Mouse (Mus musculus) right cerebral cortex, postnatal 36 days (tissue): ENCODE measurements around the gene Ldb2.

Experiments used
- DNase-seq, 2 experiments: peaks; one replicate each; pipeline ENCODE4 v3.0.0; 2022; ENCODE audit warnings: low spot score in 2 of 2, mixed read lengths in 1 of 2

Ldb2 gene

DNA sequence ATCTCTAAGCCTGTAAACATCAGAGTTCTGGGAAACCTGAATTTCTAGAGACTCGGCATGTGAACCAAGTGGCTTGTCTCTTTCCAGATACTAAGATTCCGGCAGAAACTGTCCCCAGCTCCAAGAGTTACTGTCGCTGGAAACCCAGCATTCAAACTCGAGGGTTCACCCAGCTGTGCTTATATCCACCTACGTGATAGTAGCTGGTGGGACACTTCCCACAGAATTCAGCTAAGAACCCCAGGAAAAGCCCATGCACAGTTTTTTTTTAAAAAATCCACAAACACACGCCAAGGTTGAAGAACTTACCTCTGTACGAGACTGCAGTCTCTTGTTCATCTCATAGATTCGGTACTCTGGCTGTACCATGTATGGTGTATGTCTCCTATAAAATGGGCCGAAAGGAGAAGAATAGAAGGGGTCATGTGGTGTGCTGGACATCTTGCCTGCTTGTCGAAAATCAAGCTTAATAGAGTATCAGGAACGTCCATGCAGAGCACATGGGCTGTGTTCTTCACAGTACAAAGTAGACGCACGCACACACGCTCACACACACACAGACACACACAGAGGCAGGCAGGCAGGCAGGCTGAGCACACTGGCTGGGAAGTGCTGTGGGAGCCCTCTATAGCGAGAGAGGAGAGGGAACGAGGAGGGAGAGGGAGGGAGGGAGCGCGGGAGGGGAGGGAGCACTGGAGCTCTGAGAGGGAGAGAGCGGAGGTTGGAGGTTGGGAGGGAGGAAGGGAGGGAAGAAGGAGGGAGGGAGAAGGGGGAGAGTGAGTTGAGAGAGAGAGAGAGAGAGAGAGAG, at the start of gene Ldb2:
Ldb2 (minus strand) TSS at position 628 of the 808 bp plus-strand sequence.
- peak; percentile 56 to 67 for DNase-seq

DNA sequence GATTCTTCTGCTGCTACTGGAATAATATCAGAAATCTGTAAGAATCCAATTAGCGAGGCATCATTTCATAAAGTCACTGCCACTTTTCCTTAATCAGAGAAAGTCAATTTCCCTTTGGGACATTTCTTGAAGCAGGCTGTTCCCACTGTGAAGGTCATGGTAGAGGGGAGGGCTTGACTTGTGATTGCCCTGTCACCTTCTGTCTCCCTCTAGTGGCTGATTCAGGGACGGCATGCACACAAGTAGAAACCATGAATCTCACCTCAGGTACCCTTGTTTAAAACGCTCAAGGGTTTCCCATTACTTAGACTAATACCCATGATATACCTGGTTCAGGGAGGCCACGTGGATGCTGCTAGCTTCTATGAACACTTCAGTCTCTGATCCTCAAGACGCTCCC, 31.8 kb upstream of the Ldb2 start:
- no peak for DNase-seq

DNA sequence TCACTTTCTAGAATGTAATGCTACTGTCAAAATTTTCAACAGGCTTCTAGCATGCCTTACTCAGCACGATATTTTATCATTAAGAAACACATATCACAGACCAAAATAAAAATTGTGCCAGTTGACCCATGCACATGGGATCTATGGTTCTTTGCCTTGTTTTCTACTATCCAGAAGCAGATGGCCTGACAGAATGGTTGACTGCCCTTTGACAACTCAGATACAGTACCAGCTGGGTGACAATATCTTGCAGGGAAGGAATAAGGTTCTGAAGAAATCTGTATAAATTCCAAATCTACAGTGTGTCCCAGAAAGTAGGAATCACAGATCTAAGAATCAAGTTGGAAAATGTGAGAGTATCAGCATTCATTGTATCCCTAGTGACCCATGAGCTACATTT, 16.0 kb upstream of the Ldb2 start:
- no peak for DNase-seq

GRCm38 (mm10) chr5:44805960-44806359, 6.5 kb upstream of the Ldb2 start:
- no peak for DNase-seq

DNA sequence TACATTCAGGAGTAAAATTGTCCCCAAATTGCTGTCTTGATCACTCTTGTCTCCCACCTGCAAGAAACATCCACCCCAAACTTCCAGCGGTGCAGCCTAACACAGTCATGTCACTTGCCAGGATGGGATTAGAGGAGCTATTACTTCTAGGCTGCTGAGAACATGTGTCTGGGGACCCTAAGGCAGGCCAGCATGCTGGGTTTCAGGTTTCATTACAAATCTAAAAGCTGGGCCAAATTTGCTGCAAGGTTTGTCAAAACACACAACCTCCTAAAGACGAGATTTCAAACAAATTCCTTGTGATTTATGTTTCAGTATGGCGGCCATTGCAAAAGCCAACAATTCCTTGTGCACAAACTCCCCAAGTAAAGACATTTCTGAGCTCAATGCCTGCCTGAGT, 1.6 kb upstream of the Ldb2 start:
- no peak for DNase-seq

- DNase-seq = no peak
These were observed 381 bp upstream of the Ldb2 start for GRCm38 (mm10) chr5:44799861-44800260.

- no peak for DNase-seq
These were observed 987 bp downstream of the Ldb2 start for GRCm38 (mm10) chr5:44798493-44798892.

GRCm38 (mm10) chr5:44798056-44798455, 1.4 kb downstream of the Ldb2 start:
- no peak for DNase-seq

DNA sequence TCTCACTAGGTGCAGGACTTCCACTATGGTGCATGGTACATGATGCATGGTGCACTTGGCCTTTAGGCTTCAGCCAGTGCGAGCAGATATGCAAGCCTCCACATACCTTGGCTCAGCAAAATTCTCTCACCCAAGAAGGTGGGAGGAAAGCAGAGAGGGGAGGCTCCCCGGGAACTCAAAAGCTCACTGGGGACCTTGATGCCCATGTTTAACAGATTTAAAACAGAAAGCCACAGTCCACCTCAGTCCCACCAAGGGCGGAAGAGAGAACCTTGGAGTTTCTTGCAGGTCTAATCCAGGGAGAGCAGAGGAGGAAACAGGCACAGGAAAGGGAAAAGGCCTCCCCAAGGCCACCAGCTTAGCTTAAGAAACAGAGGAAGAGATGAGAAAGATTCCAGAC, 14.9 kb downstream of the Ldb2 start:
- DNase-seq = no peak

GRCm38 (mm10) chr5:44779340-44779739, 20.1 kb downstream of the Ldb2 start:
- no peak for DNase-seq

- no peak for DNase-seq
These were observed 31.0 kb downstream of the Ldb2 start for GRCm38 (mm10) chr5:44768472-44768871.

GRCm38 (mm10) chr5:44764911-44765310, 34.6 kb downstream of the Ldb2 start:
- no peak for DNase-seq

DNA sequence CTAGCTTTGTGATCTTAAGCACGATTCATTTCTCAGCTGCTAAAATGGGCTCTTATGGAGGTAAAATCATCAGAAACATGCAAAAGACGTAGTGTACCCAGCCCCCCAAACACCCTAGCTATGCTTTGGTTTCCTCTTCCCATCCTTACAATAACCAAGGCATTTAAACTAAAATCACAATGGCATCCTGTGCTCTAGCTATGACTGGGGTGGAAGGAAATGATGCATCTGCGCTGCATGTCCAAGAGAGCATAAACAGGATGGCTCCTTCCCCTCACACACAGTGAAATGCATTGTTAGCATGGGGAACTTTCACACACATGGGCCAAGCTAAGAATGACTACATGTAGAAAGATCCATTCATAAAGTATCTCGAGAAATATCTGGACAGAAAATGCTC, 40.3 kb downstream of the Ldb2 start:
- DNase-seq = no peak

DNA sequence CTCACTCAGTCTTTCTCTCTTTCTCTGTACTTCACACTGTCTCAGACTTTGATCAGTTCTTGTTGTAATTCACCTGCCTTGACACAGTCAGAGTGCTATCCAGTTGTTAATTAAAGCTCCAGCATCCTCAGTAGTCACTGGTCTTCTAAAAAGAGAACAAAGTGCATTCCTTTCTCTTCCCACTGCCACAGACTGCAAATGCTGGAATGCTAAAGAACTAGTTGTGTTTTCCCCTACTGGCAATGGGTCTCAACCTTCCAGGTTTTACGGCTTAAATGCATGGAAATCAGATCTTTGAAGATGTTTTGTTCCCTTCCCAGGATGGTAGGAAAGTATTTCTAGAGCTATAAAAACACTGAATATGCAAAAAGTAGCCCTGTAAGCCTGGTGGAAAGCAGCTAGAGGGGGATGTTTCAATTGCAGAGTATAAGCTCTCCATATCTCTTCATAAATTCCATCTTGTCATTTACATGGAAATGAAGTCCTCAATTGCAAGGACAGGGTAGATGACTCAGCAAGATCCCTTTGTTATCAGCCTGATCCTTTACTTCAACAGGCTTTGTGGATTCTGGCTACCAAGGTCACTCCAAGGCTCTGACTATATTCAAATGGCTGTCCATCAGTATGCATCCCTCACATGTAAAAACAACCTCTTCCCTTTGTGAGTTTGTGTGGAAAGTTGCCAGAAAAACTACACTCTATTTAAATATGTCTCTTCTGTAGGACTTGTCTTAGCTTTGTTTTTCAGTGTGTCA, 45.1 kb downstream of the Ldb2 start:
- DNase-seq = no peak

DNA sequence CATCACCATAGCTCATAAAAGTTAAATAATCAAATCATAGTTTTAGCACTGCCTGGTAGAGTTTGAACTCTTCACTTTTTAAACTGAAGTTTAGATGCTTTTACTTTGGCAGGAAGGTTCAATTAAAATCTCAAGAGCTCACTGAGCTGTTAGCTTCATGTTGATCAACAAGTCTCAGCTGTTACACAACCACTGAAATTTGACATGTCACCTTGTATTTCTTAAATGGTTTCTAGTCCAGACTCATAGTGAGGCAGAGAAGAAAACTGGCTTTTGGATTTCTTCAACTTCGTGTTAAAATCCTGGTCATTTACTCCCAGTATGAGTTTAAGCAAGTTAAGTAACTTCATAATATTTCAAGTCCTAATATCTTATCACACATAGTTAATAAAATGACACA, 53.8 kb downstream of the Ldb2 start:
- no peak for DNase-seq

- DNase-seq = no peak
These were observed 63.1 kb downstream of the Ldb2 start for GRCm38 (mm10) chr5:44736366-44736765.

DNA sequence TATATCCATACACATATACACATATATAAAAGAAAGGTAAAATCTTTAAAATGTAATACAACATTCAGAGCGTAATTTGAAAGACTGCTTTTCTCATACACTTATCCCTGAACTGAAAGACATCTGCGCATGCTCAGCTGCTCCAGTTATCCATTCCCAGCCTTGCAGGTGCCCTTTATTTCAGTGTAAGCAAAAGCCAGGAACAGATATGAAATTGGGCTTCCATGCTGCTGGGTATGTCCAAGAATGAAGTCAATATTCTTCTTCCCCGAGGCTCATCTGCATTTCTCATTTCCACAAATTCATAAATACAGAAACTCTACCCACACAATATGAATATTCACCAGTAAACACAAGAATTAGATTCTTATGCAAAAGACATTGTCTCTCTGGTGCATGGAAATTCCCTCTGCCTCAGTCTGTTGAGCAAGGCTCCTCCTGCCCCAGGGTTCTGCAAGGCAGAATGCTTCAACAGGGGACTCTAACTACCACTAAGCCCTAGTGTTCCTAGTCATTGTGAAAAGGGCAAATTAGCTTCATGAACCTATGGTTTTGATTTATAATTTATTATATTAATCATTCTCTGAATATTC, 65.3 kb downstream of the Ldb2 start:
- DNase-seq = no peak

GRCm38 (mm10) chr5:44729646-44730310, 69.7 kb downstream of the Ldb2 start:
- no peak for DNase-seq

DNA sequence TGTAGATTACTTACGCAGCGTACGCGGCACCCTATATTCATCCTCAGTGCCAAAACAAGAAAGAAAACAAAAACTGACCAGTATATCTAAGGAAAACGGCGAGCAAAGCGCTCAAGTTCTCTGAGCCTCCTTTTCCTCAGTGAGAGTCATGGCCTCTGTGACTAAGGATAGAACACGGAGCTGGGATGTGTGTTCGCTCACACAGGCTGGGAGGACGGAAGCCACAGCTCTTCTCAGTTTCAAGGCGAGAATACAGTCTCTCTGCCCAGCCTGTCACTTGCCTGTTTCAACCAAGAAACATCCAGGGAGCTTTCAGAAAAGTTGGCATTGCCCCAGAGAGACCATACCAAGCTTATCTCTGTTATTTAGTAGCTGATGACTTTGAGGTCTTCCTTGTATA, 71.5 kb downstream of the Ldb2 start:
- DNase-seq = no peak

- DNase-seq = peak in 1 of 2 experiments; percentile 36
These were observed 72.7 kb downstream of the Ldb2 start for GRCm38 (mm10) chr5:44726546-44727476.

- no peak for DNase-seq
These were observed 74.0 kb downstream of the Ldb2 start for GRCm38 (mm10) chr5:44725501-44725900.
